Comparison of ENCODE assay signal across 9 mouse cellular contexts in genomic region chr2:172613891-172614391, GRCm38 (mm10).
DNase-seq lines count a peak whose midpoint lies in the region; ATAC-seq and TF ChIP-seq lines count a peak whose summit lies in the region.
"Had no signal": no experiment of that assay in that cellular context is flagged by ENCODE, and none has a peak within 500 bp of the region (broad histone marks: within the 10 kb centered on the region; RNA-seq: fewer than 3 reads in every experiment).

No protein-coding gene starts in this region.

- peak overlapping the region; percentile 26 for H3K4me3 ChIP-seq in kidney, postnatal 0 days (replicated peaks; ENCODE audit: low read depth, low read length)
- H3K4me3 ChIP-seq in intestine, embryonic 16.5 days (ENCODE audit: low read length): peak overlapping the region; percentile 41
- H3K4me3 ChIP-seq in neural tube, embryonic 14.5 days (ENCODE audit: low read depth, low read length): peak overlapping the region; percentile 17

- peak; percentile 15 for DNase-seq in kidney, postnatal 0 days (ENCODE audit: low spot score)
- no peak for DNase-seq in kidney, postnatal 10 days
- DNase-seq in embryo, embryonic 9.5 days (ENCODE audit: extremely low spot score): peak; percentile 54
- no peak for DNase-seq in urinary bladder, adult 18-20 months (ENCODE audit: low spot score in 2 of 2)
- DNase-seq in ovary, postnatal 14 days (ENCODE audit: low spot score): no peak
- DNase-seq in spleen, postnatal 14 days (ENCODE audit: low spot score in 2 of 2): no peak

- peak overlapping the region; percentile 58 for H3K4me2 ChIP-seq in kidney, postnatal 0 days (ENCODE audit: low read length)
- H3K4me2 ChIP-seq in intestine, embryonic 16.5 days (ENCODE audit: low read depth, low read length): peak overlapping the region; percentile 47
- H3K4me2 ChIP-seq in neural tube, embryonic 14.5 days (ENCODE audit: low read depth, low read length): peak overlapping the region; percentile 52

- no peak overlapping the region for H3K27ac ChIP-seq in kidney, postnatal 0 days
- no peak overlapping the region for H3K27ac ChIP-seq in intestine, embryonic 16.5 days (ENCODE audit: low read length)
- no peak overlapping the region for H3K27ac ChIP-seq in neural tube, embryonic 14.5 days (ENCODE audit: low read depth, low read length)

- no peak for ATAC-seq in kidney, postnatal 0 days (replicated peaks; ENCODE audit: low FRiP score, low read depth)
- ATAC-seq in intestine, embryonic 16.5 days: no peak; the same call in 1 of the 2 replicates
- no peak for ATAC-seq in neural tube, embryonic 14.5 days (ENCODE audit: low read depth)
- ATAC-seq: Patski had no signal

- no peak for TF ChIP-seq CTCF in kidney, postnatal 0 days (IDR thresholded peaks at IDR 0.05; ENCODE audit: low read depth)

- H3K9ac ChIP-seq in kidney, postnatal 0 days (ENCODE audit: low read depth, low read length): peak overlapping the region; percentile 45; the same call in 1 of the 2 replicates
- H3K9ac ChIP-seq in intestine, embryonic 16.5 days (ENCODE audit: low read depth, low read length): peak overlapping the region; percentile 17; the same call in 1 of the 2 replicates
- H3K9ac ChIP-seq in neural tube, embryonic 14.5 days (replicated peaks; ENCODE audit: low read depth, low read length): 0 out of 2 replicates have a peak overlapping the region, but pooled peaks have one; percentile 7

- 0 out of 2 replicates have a peak, but pooled peaks cover 3% of the 10 kb centered on the region for H3K27me3 ChIP-seq in kidney, postnatal 0 days (ENCODE audit: insufficient read depth, low read length)
- peaks cover 5% of the 10 kb centered on the region; the same call in 1 of the 2 replicates for H3K27me3 ChIP-seq in intestine, embryonic 16.5 days (replicated peaks; ENCODE audit: control insufficient read depth, insufficient read depth, low read length)
- peaks cover 9% of the 10 kb centered on the region for H3K27me3 ChIP-seq in neural tube, embryonic 14.5 days (ENCODE audit: control insufficient read depth, insufficient read depth, low read length)

- no peaks in the 10 kb centered on the region for H3K9me3 ChIP-seq in kidney, postnatal 0 days (replicated peaks; ENCODE audit: low read length)
- no peaks in the 10 kb centered on the region for H3K9me3 ChIP-seq in intestine, embryonic 16.5 days (ENCODE audit: control insufficient read depth, low read length)
- no peaks in the 10 kb centered on the region for H3K9me3 ChIP-seq in neural tube, embryonic 14.5 days (ENCODE audit: control insufficient read depth, low read length)

- WGBS in kidney, postnatal 0 days: under 1% methylated on average over 18 of the region's 18 CpGs
- under 1% methylated on average over 18 of the region's 18 CpGs for whole genome bisulfite sequencing in intestine, embryonic 16.5 days
- WGBS in neural tube, embryonic 14.5 days: under 1% methylated on average over 18 of the region's 18 CpGs

- H3K4me1 ChIP-seq in kidney, postnatal 0 days (replicated peaks; ENCODE audit: insufficient read depth, low read length): no peaks in the 10 kb centered on the region
- H3K4me1 ChIP-seq in intestine, embryonic 16.5 days (ENCODE audit: control insufficient read depth, insufficient read depth, low read length): 0 out of 2 replicates have a peak, but pooled peaks cover 2% of the 10 kb centered on the region
- peaks cover 5% of the 10 kb centered on the region; the same call in 1 of the 2 replicates for H3K4me1 ChIP-seq in neural tube, embryonic 14.5 days (ENCODE audit: control insufficient read depth, insufficient read depth, low read length)

- H3K36me3 ChIP-seq in kidney, postnatal 0 days (ENCODE audit: insufficient read depth, low read length): no peaks in the 10 kb centered on the region
- no peaks in the 10 kb centered on the region for H3K36me3 ChIP-seq in intestine, embryonic 16.5 days (ENCODE audit: control insufficient read depth, insufficient read depth, low read length)
- no peaks in the 10 kb centered on the region for H3K36me3 ChIP-seq in neural tube, embryonic 14.5 days (ENCODE audit: control insufficient read depth, insufficient read depth, low read length)

Comparison
In these comparisons a context has a peak if more than half of its experiments do, and no peak if none do; other contexts are left out.
1. DNase-seq: peak in kidney, postnatal 0 days (single experiment) and embryo, embryonic 9.5 days (single experiment); none in kidney, postnatal 10 days (single experiment), urinary bladder, adult 18-20 months (0 of 2), ovary, postnatal 14 days (single experiment) and spleen, postnatal 14 days (0 of 2).
2. Peak in every context shown above with its lines, with median percentiles within 50 percentile points of each other: H3K4me2 ChIP-seq, H3K4me3 ChIP-seq and H3K9ac ChIP-seq.